Mouse (Mus musculus) liver, adult 2 months (tissue): ENCODE measurements around the gene Zfp286. TPM values are rescaled to one million over a fixed set of nuclear protein-coding genes. Genes with fewer than 3 reads are reported as not detected.

Experiments
- DNase-seq: peaks from one replicate; pipeline ENCODE4 v3.0.0-alpha.2; 2011; ENCODE audit warnings: low read depth, low spot score; ENCODE audit errors: extremely low read depth
- H3K27ac ChIP-seq: fragments of 200-500 bp; replicated peaks from 2 replicates; pipeline ENCODE4 v1.5.1; 2012; ENCODE audit warnings: low read depth, mild to moderate bottlenecking, control low read depth, inconsistent platforms, low read length; ENCODE audit not compliant: insufficient read depth
- H3K27me3 ChIP-seq: fragments of 200-500 bp; 2 replicates; pipeline ENCODE4 v1.6.1; 2012; ENCODE audit warnings: mild to moderate bottlenecking, moderate library complexity, low read length, inconsistent platforms; ENCODE audit not compliant: control insufficient read depth, insufficient read depth
- H3K36me3 ChIP-seq: fragments of 200-500 bp; 2 replicates; pipeline ENCODE4 v1.6.1; 2012; ENCODE audit warnings: low read length, inconsistent platforms; ENCODE audit not compliant: control insufficient read depth, insufficient read depth
- H3K4me1 ChIP-seq: fragments of 200-500 bp; 2 replicates; pipeline ENCODE4 v1.6.1; 2011; ENCODE audit warnings: low read length; ENCODE audit not compliant: control insufficient read depth, insufficient read depth
- H3K4me3 ChIP-seq: fragments of 200-500 bp; 2 replicates; pipeline ENCODE4 v1.5.1; 2011; ENCODE audit warnings: low read depth, mild to moderate bottlenecking, control low read depth, low read length, moderate library complexity; ENCODE audit not compliant: insufficient read depth
- H3K79me2 ChIP-seq: fragments of 200-500 bp; 2 replicates; pipeline ENCODE4 v1.6.1; 2012; ENCODE audit warnings: inconsistent platforms, mild to moderate bottlenecking, low read length, moderate library complexity; ENCODE audit not compliant: control insufficient read depth, insufficient read depth
- H3K9ac ChIP-seq: fragments of 200-500 bp; 2 replicates; pipeline ENCODE4 v1.6.1; 2012; ENCODE audit warnings: low read depth, mild to moderate bottlenecking, control low read depth, inconsistent platforms, low read length
- CTCF ChIP-seq: fragments of 200-500 bp; IDR thresholded peaks from 2 replicates; pipeline ENCODE4 v1.5.1; 2011; ENCODE audit warnings: low read depth, low read length, control low read depth
- POLR2A ChIP-seq: fragments of 200-500 bp; IDR thresholded peaks from 2 replicates; pipeline ENCODE4 v1.6.1; 2011; ENCODE audit warnings: low read length, control low read depth; ENCODE audit not compliant: insufficient read depth; ENCODE audit errors: extremely low read depth
- WGBS: fragments of 180-500 bp; shearing (Covaris S2); methylation state at CpG from one replicate; pipeline ENCODE4 v1.1.7; 2018; 5-methylcytosine and 5-hydroxymethylcytosine counted together
- polyA plus RNA-seq: library from polyadenylated mRNA; depleted of rRNA; stranded (reverse); fragments of >200 nt; gene quantifications from 2 replicates; pipeline ENCODE4 v1.2.3, GENCODE M21; 2012; rRNA removed
- total RNA-seq: library from RNA; depleted of rRNA; stranded (reverse); fragments of >200 nt; gene quantifications from 2 replicates; pipeline ENCODE4 v1.2.3, GENCODE M21; 2014; rRNA removed

Zfp286 gene
- total and polyA plus RNA-seq, 2 experiments = 0.18 TPM; not detected in 1

DNA sequence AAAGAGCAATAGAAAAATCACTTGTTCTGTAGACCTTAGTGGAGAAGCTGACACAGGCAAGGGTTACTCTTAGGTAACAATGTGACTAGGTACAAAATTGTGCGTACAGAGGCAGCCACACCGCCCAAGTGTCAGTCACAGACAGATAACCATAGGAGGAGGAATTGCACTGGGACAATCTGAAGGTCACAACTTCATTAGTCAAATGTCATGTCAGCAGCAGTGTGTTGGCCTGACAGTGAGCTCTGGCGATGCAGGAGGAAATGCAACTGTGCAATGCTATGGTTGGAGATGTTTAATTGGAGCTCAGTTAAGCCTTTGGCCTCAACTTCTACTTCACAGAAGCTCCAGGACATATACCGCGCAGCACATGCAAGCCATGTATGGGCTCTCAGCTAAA, 78.6 kb downstream of the Zfp286 start:
- H3K27me3 ChIP-seq = no peaks in the 10 kb centered on the region
- no peak overlapping the region for H3K27ac ChIP-seq
- no peak overlapping the region for H3K4me3 ChIP-seq
- TF ChIP-seq POLR2A (no peak), CTCF (no peak)
- H3K36me3 ChIP-seq = no peaks in the 10 kb centered on the region
- no peaks in the 10 kb centered on the region for H3K79me2 ChIP-seq
- WGBS = 66% methylated on average over 5 of the region's 5 CpGs
- no peak for DNase-seq
- H3K4me1 ChIP-seq = no peaks in the 10 kb centered on the region
- no peak overlapping the region for H3K9ac ChIP-seq

DNA sequence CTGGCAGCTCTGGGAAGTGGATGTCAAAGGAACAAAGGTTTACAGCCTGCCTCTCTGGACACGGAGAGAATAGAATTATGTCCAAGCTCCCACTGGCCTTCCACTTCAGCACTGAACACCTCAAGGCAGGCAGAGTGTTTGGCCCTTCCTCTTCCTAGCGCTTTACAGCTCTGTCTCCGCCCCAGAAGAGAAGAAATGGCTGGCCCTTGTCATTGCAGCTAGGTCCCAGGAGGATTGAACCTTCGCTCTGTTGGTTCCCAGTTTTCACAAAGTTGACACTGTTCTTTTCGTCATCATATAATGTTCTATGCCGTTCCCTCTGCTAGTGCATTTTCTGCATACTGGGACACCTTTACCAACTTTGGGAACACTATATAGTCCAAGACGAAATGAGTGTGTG, 81.0 kb downstream of the Zfp286 start:
- H3K36me3 ChIP-seq = no peaks in the 10 kb centered on the region
- H3K27me3 ChIP-seq = no peaks in the 10 kb centered on the region
- no peaks in the 10 kb centered on the region for H3K4me1 ChIP-seq
- H3K27ac ChIP-seq = no peak overlapping the region
- DNase-seq = no peak
- H3K79me2 ChIP-seq = no peaks in the 10 kb centered on the region
- no peak overlapping the region for H3K9ac ChIP-seq
- no peak overlapping the region for H3K4me3 ChIP-seq
- WGBS = 85% methylated on average over 7 of the region's 7 CpGs
- TF ChIP-seq CTCF (no peak), POLR2A (no peak)

DNA sequence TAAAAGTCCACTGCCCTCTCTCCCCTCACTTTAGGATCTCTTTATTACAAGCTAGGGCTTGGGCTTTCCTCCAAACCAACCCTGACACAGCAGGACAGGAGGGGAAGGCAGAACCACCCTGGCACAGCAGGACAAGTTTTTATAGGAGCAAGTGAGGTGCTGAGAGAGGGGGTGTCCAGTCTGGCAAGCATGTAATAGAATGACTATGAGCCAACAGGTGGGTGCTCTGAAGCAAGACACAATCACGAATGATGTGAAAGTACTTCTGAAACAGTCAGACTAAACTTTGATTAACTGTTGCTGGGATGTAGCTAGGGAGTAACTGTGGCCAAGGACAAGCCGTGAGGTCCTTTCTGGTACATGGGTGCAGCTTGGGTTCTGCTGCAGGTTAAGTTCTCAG, 83.1 kb downstream of the Zfp286 start:
- Histone ChIP-seq H3K79me2 (no peaks in the 10 kb centered on the region), H3K36me3 (no peaks in the 10 kb centered on the region), H3K27ac (no peak overlapping the region), H3K4me3 (no peak overlapping the region), H3K4me1 (no peaks in the 10 kb centered on the region), H3K9ac (no peak overlapping the region), H3K27me3 (no peaks in the 10 kb centered on the region)
- TF ChIP-seq CTCF = no peak
- TF ChIP-seq POLR2A = no peak
- DNase-seq = no peak
- WGBS = 81% methylated on average over 2 of the region's 2 CpGs

Other genes starting within 250 kb of the Zfp286 start
- gene Ubb, start 238.3 kb downstream of the Zfp286 start, total RNA-seq = 621 and 698 TPM in 2 replicates
- gene Ubb, start 238.3 kb downstream of the Zfp286 start, polyA plus RNA-seq = 644 and 809 TPM in 2 replicates
- gene Trpv2, start 215.0 kb downstream of the Zfp286 start, total RNA-seq = 0.83 and 2.1 TPM in 2 replicates
- gene Trpv2, start 215.0 kb downstream of the Zfp286 start, polyA plus RNA-seq = 0.57 and 1.7 TPM in 2 replicates
- gene Lrrc75a, start 140.9 kb downstream of the Zfp286 start, total RNA-seq = 0.40 and 0.55 TPM in 2 replicates
- gene Lrrc75a, start 140.9 kb downstream of the Zfp286 start, polyA plus RNA-seq = 0.66 and 1.1 TPM in 2 replicates
- gene Mmgt2, start 140.8 kb downstream of the Zfp286 start, total RNA-seq = 2.6 and 5.0 TPM in 2 replicates
- 2.2 and 3.6 TPM in 2 replicates for gene Mmgt2, start 140.8 kb downstream of the Zfp286 start, polyA plus RNA-seq
- gene Zfp287, start 57.6 kb downstream of the Zfp286 start, total RNA-seq = 0.54 and 0.55 TPM in 2 replicates
- 0.09 and 0.26 TPM in 2 replicates for gene Zfp287, start 57.6 kb downstream of the Zfp286 start, polyA plus RNA-seq
- gene Gm10428, start 36.4 kb downstream of the Zfp286 start, total RNA-seq = not detected in 2 replicates
- gene Gm10428, start 36.4 kb downstream of the Zfp286 start, polyA plus RNA-seq = not detected in 2 replicates
- 0.18 and 0.27 TPM in 2 replicates for gene Trim16, start 30.8 kb upstream of the Zfp286 start, total RNA-seq
- 0.10 and 0.18 TPM in 2 replicates for gene Trim16, start 30.8 kb upstream of the Zfp286 start, polyA plus RNA-seq
- 0.13 TPM in 1 of 2 replicates, not detected in the other for gene Fbxw10, start 57.6 kb upstream of the Zfp286 start, total RNA-seq
- not detected in 2 replicates for gene Fbxw10, start 57.6 kb upstream of the Zfp286 start, polyA plus RNA-seq
- gene Tvp23b, start 90.0 kb upstream of the Zfp286 start, total RNA-seq = 23.8 and 31.0 TPM in 2 replicates
- gene Tvp23b, start 90.0 kb upstream of the Zfp286 start, polyA plus RNA-seq = 10.1 and 12.1 TPM in 2 replicates
- gene Cdrt4, start 161.7 kb upstream of the Zfp286 start, total RNA-seq = not detected in 2 replicates
- gene Cdrt4, start 161.7 kb upstream of the Zfp286 start, polyA plus RNA-seq = not detected in 2 replicates